Mouse (Mus musculus) MEL (cell line): ENCODE measurements around the gene Adgrg1. TPM values are rescaled to one million over a fixed set of nuclear protein-coding genes. Genes with fewer than 3 reads are reported as not detected.

ENCODE experiments used
- DNase-seq: peaks from one replicate; pipeline ENCODE4 v3.0.0; 2011; ENCODE audit warnings: low read depth, low spot score
- H3K27ac ChIP-seq: 2 replicates; pipeline ENCODE4 v1.5.1; 2012; ENCODE audit warnings: low read depth, mild to moderate bottlenecking, control low read depth, low read length, moderate library complexity; ENCODE audit not compliant: control insufficient read depth
- H3K27me3 ChIP-seq, 2 experiments: fragments of 150-350 bp in 1 of 2; sonication (generic) in 1 of 2; 2 replicates each; pipeline ENCODE4 v1.6.1; 2012; ENCODE audit warnings: low read length in 2 of 2, mild to moderate bottlenecking in 2 of 2, improper control_type of control experiment in 1 of 2, moderate library complexity in 1 of 2; ENCODE audit not compliant: insufficient read depth in 2 of 2, control insufficient read depth in 1 of 2
- H3K36me3 ChIP-seq, 2 experiments: 2 replicates each; pipeline ENCODE4 v1.6.1; 2012 to 2014; ENCODE audit warnings: low read length in 2 of 2, improper control_type of control experiment in 1 of 2, inconsistent platforms in 1 of 2, mild to moderate bottlenecking in 1 of 2; ENCODE audit not compliant: insufficient read depth in 2 of 2, control insufficient read depth in 1 of 2
- H3K4me1 ChIP-seq, 2 experiments: fragments of 150-350 bp in 1 of 2; sonication (generic) in 1 of 2; 2 replicates each; pipeline ENCODE4 v1.6.1; 2012; ENCODE audit warnings: low read length in 2 of 2, improper control_type of control experiment in 1 of 2, mild to moderate bottlenecking in 1 of 2; ENCODE audit not compliant: insufficient read depth in 2 of 2, control insufficient read depth in 1 of 2
- H3K4me3 ChIP-seq, 2 experiments: fragments of 150-350 bp in 1 of 2; sonication (generic) in 1 of 2; 2 replicates each; pipeline ENCODE4 v1.5.1; 2012; ENCODE audit warnings: low read depth in 2 of 2, low read length in 2 of 2, mild to moderate bottlenecking in 2 of 2, moderate library complexity in 2 of 2, control low read depth in 1 of 2, improper control_type of control experiment in 1 of 2; ENCODE audit not compliant: control insufficient read depth in 1 of 2, insufficient read depth in 1 of 2
- H3K79me2 ChIP-seq: 2 replicates; pipeline ENCODE4 v1.6.1; 2012; ENCODE audit warnings: mild to moderate bottlenecking, low read length, moderate library complexity; ENCODE audit not compliant: control insufficient read depth, poor library complexity, insufficient read depth
- H3K9ac ChIP-seq: 2 replicates; pipeline ENCODE4 v1.6.1; 2012; ENCODE audit warnings: low read depth, mild to moderate bottlenecking, control low read depth, low read length, moderate library complexity; ENCODE audit not compliant: control insufficient read depth, poor library complexity, severe bottlenecking
- H3K9me3 ChIP-seq: fragments of 150-350 bp; sonication (generic); replicated peaks from 2 replicates; pipeline ENCODE4 v1.6.1; 2012; ENCODE audit warnings: mild to moderate bottlenecking, low read length, improper control_type of control experiment, moderate library complexity; ENCODE audit not compliant: insufficient read depth
- CTCF ChIP-seq, 3 experiments: IDR thresholded peaks in 2 of 3; conservative IDR thresholded peaks in 1 of 3; 2 replicates each; pipeline ENCODE4 v1.5.1; 2011 to 2012; ENCODE audit warnings: low read length in 3 of 3, low read depth in 2 of 3, mild to moderate bottlenecking in 2 of 3, improper control_type of control experiment in 1 of 3, inconsistent platforms in 1 of 3, mixed read lengths in 1 of 3, moderate library complexity in 1 of 3; ENCODE audit not compliant: control insufficient read depth in 1 of 3, insufficient read depth in 1 of 3, poor library complexity in 1 of 3, severe bottlenecking in 1 of 3
- ELF1 ChIP-seq: IDR thresholded peaks from 2 replicates; pipeline ENCODE4 v1.6.1; 2014; ENCODE audit warnings: low read depth, mild to moderate bottlenecking, inconsistent platforms, low read length, improper control_type of control experiment, moderate library complexity
- EP300 ChIP-seq, 2 experiments: IDR thresholded peaks; 2 replicates each; pipeline ENCODE4 v1.6.1; 2011; ENCODE audit warnings: improper control_type of control experiment in 2 of 2, low read length in 2 of 2, low read depth in 1 of 2, mild to moderate bottlenecking in 1 of 2
- ETS1 ChIP-seq: IDR thresholded peaks from 2 replicates; pipeline ENCODE4 v1.6.1; 2012; ENCODE audit warnings: low read depth, mild to moderate bottlenecking, inconsistent platforms, low read length, improper control_type of control experiment, moderate library complexity
- GABPA ChIP-seq: IDR thresholded peaks from 2 replicates; pipeline ENCODE4 v1.6.1; 2012; ENCODE audit warnings: low read depth, mild to moderate bottlenecking, inconsistent platforms, low read length, improper control_type of control experiment, moderate library complexity
- GATA1 ChIP-seq: IDR thresholded peaks from 2 replicates; pipeline ENCODE4 v1.6.1; 2011; ENCODE audit warnings: low read depth, low read length, improper control_type of control experiment
- JUND ChIP-seq: IDR thresholded peaks from 2 replicates; pipeline ENCODE4 v1.6.1; 2011; ENCODE audit warnings: low read depth, mild to moderate bottlenecking, improper control_type of control experiment, low read length
- MAFK ChIP-seq: IDR thresholded peaks from 2 replicates; pipeline ENCODE4 v1.6.1; 2011; ENCODE audit warnings: low read depth, mild to moderate bottlenecking, low read length, improper control_type of control experiment, borderline replicate concordance
- MEF2A ChIP-seq: IDR thresholded peaks from 2 replicates; pipeline ENCODE4 v1.6.1; 2014; ENCODE audit warnings: low read depth, mild to moderate bottlenecking, inconsistent platforms, low read length, improper control_type of control experiment; ENCODE audit not compliant: poor library complexity, insufficient replicate concordance, severe bottlenecking; ENCODE audit errors: extremely low read depth
- MYB ChIP-seq: IDR thresholded peaks from 2 replicates; pipeline ENCODE4 v1.6.1; 2011; ENCODE audit warnings: mild to moderate bottlenecking, low read depth, low read length, improper control_type of control experiment
- NELFE ChIP-seq: IDR thresholded peaks from 2 replicates; pipeline ENCODE4 v1.6.1; 2011; ENCODE audit warnings: low read depth, low read length, improper control_type of control experiment
- POLR2A ChIP-seq, 2 experiments: IDR thresholded peaks; 2 replicates each; pipeline ENCODE4 v1.6.1; 2011 to 2012; ENCODE audit warnings: low read length in 2 of 2, mild to moderate bottlenecking in 2 of 2, control low read depth in 1 of 2, improper control_type of control experiment in 1 of 2, low read depth in 1 of 2, moderate library complexity in 1 of 2; ENCODE audit not compliant: control insufficient read depth in 1 of 2, insufficient read depth in 1 of 2, poor library complexity in 1 of 2
- POLR2AphosphoS2 ChIP-seq: IDR thresholded peaks from 2 replicates; pipeline ENCODE4 v1.6.1; 2011; ENCODE audit warnings: low read length, improper control_type of control experiment
- RCOR1 ChIP-seq: IDR thresholded peaks from 2 replicates; pipeline ENCODE4 v1.6.1; 2012; ENCODE audit warnings: low read depth, mild to moderate bottlenecking, inconsistent platforms, low read length, improper control_type of control experiment
- TAL1 ChIP-seq: IDR thresholded peaks from 2 replicates; pipeline ENCODE4 v1.6.1; 2012; ENCODE audit warnings: mild to moderate bottlenecking, inconsistent platforms, low read length, moderate library complexity, mixed read lengths
- TBP ChIP-seq: IDR thresholded peaks from 2 replicates; pipeline ENCODE4 v1.8.0; 2011; ENCODE audit warnings: low read depth, low read length, improper control_type of control experiment
- TCF12 ChIP-seq: IDR thresholded peaks from 2 replicates; pipeline ENCODE4 v1.6.1; 2014; ENCODE audit warnings: low read depth, mild to moderate bottlenecking, inconsistent platforms, low read length, improper control_type of control experiment, moderate library complexity
- ZC3H11A ChIP-seq: IDR thresholded peaks from 2 replicates; pipeline ENCODE4 v1.6.1; 2012; ENCODE audit warnings: low read depth, mild to moderate bottlenecking, inconsistent platforms, low read length, improper control_type of control experiment
- ZKSCAN1 ChIP-seq: IDR thresholded peaks from 2 replicates; pipeline ENCODE4 v1.6.1; 2012; ENCODE audit warnings: low read depth, mild to moderate bottlenecking, inconsistent platforms, low read length, improper control_type of control experiment, moderate library complexity
- ZMIZ1 ChIP-seq: IDR thresholded peaks from 2 replicates; pipeline ENCODE4 v1.6.1; 2012; ENCODE audit warnings: low read depth, mild to moderate bottlenecking, inconsistent platforms, low read length, improper control_type of control experiment, moderate library complexity
- polyA plus RNA-seq, 2 experiments: library from polyadenylated mRNA; stranded (reverse) in 1 of 2; unstranded in 1 of 2; fragments of >175 nt in 1 of 2; fragments of >200 nt in 1 of 2; gene quantifications; 2 replicates each; pipeline versions ENCODE4 v1.2.1 to v1.2.4; 2012; ENCODE audit warnings: low replicate concordance in 2 of 2, low read depth in 1 of 2; ENCODE audit not compliant: insufficient read length in 2 of 2, insufficient read depth in 1 of 2, missing spikeins in 1 of 2
- total RNA-seq: library from RNA; depleted of rRNA; stranded (reverse); fragments of 300-350 nt; gene quantifications from 2 replicates; pipeline ENCODE4 v1.2.3, GENCODE M21; 2012

Adgrg1 gene
- total and polyA plus RNA-seq, 3 experiments, result 4.2 to 33.2 TPM; not detected in 1

GRCm38 (mm10) chr8:95023201-95023600 lies 48.6 kb downstream of the Adgrg1 start:
- Histone ChIP-seq H3K9me3 (no peaks in the 10 kb centered on the region), H3K27me3 (peaks cover 0 to 3% of the 10 kb centered on the region in 2 experiments; a peak in 2 of 4 replicates), H3K79me2 (no peaks in the 10 kb centered on the region), H3K4me3 (no peak overlapping the region), H3K27ac (no peak overlapping the region), H3K4me1 (no peaks in the 10 kb centered on the region), H3K9ac (no peak overlapping the region), H3K36me3 (no peaks in the 10 kb centered on the region)
- TF ChIP-seq ELF1, result no peak
- no peak for TF ChIP-seq POLR2AphosphoS2
- no peak for TF ChIP-seq MAFK
- TF ChIP-seq ZKSCAN1, result no peak
- no peak for TF ChIP-seq ZC3H11A
- no peak for TF ChIP-seq EP300 (IDR thresholded peaks at IDR 0.05; ENCODE audit: low read depth in 1 of 2, low read length in 2 of 2)
- TF ChIP-seq MEF2A, result no peak
- TF ChIP-seq POLR2A (IDR thresholded peaks at IDR 0.05; ENCODE audit: control insufficient read depth in 1 of 2, insufficient read depth in 1 of 2, low read depth in 1 of 2, low read length in 2 of 2, poor library complexity in 1 of 2), result no peak
- TF ChIP-seq NELFE, result no peak
- no peak for TF ChIP-seq RCOR1
- TF ChIP-seq TCF12, result no peak
- TF ChIP-seq ZMIZ1, result no peak
- no peak for TF ChIP-seq GATA1
- TF ChIP-seq ETS1, result no peak
- TF ChIP-seq CTCF (IDR thresholded peaks at IDR 0.05 in 2 of 3, conservative IDR thresholded peaks at IDR 0.05 in 1 of 3; ENCODE audit: control insufficient read depth in 1 of 3, insufficient read depth in 1 of 3, low read depth in 2 of 3, low read length in 3 of 3, poor library complexity in 1 of 3, severe bottlenecking in 1 of 3), result no peak
- TF ChIP-seq MYB, result no peak
- no peak for DNase-seq

DNA sequence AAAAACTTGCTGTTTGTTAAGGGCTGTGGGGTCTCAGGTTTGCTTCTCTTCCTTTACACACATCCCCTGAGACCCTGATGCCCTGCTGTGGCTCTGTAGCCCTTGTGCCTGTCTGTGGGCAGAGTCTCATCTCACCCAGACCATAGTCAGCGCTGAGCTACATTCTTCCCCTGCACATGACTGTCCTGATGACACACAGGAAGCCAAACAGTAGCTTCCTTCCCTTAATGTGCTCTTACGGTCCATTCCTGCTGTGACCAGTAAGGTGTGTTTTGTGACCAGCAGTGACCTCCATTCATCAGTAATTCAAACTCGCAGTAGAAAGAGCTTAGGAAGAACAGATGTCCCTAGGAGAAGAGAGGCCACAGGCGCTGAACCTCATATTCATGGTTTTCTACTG lies 49.8 kb downstream of the Adgrg1 start:
- H3K4me1 ChIP-seq, result no peaks in the 10 kb centered on the region
- no peaks in the 10 kb centered on the region for H3K9me3 ChIP-seq
- TF ChIP-seq TAL1 (no peak), ELF1 (no peak), GABPA (no peak), TBP (no peak), JUND (no peak), NELFE (no peak)
- H3K79me2 ChIP-seq, result no peaks in the 10 kb centered on the region
- no peaks in the 10 kb centered on the region for H3K36me3 ChIP-seq
- H3K9ac ChIP-seq, result no peak overlapping the region
- no peak overlapping the region for H3K27ac ChIP-seq
- peaks cover 0 to 3% of the 10 kb centered on the region in 2 experiments; a peak in 2 of 4 replicates for H3K27me3 ChIP-seq
- DNase-seq, result no peak
- no peak overlapping the region for H3K4me3 ChIP-seq
